Mouse (Mus musculus): ENCODE results near the gene Dnaic1. TPM values are rescaled to one million over a fixed set of nuclear protein-coding genes. Genes with fewer than 3 reads are reported as not detected.

Gene Dnaic1
- polyA plus RNA-seq, 1 experiment from 2014 or later, result 4.9 TPM

DNA sequence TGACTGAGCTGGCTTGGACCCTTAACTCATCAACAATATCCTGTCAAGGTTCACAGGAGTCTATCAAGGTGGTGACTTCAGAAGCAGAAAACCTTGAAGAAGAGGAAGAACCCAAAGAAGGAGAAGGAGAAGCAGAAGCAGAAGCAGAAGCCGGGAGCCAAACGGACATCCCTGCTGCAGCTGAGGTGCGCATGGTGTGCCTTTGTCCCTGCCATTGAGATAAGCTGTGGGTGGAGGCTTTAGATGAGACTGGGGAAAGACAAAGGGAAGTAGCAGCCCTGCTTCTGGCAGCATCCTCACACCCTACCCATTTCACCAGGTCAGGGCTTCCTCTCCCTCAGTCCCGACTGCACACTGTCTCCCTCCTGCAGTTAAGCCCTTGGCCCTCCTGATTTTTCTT is 33.2 kb downstream of the Dnaic1 start:
- no peaks in the 10 kb centered on the region for H3K36me3 ChIP-seq (ENCODE audit: control insufficient read depth, insufficient read depth)
- no peaks in the 10 kb centered on the region for H3K9me3 ChIP-seq (replicated peaks; ENCODE audit: control insufficient read depth, low read length)
- no peak overlapping the region for H3K4me3 ChIP-seq (ENCODE audit: low read depth, low read length)
- H3K9ac ChIP-seq (ENCODE audit: low read depth, low read length), result no peak overlapping the region
- 32% methylated on average over 4 of the region's 4 CpGs for WGBS (ENCODE audit: insufficient replicate concordance)
- no peaks in the 10 kb centered on the region for H3K4me1 ChIP-seq (ENCODE audit: control insufficient read depth, low read depth, low read length)
- no peak for ATAC-seq (ENCODE audit: low read depth)
- H3K4me2 ChIP-seq (ENCODE audit: low read depth, low read length), result no peak overlapping the region
- H3K27me3 ChIP-seq (ENCODE audit: control insufficient read depth, insufficient read depth, low read depth, low read length), result no peaks in the 10 kb centered on the region
- H3K27ac ChIP-seq (ENCODE audit: low read length), result no peak overlapping the region

GRCm38 (mm10) chr4:41604476-41605396 is 35.2 kb downstream of the Dnaic1 start:
- no peak overlapping the region for H3K4me3 ChIP-seq (ENCODE audit: low read depth, low read length)
- WGBS (ENCODE audit: insufficient replicate concordance), result 38% methylated on average over 8 of the region's 8 CpGs
- no peaks in the 10 kb centered on the region for H3K9me3 ChIP-seq (replicated peaks; ENCODE audit: control insufficient read depth, low read length)
- H3K27me3 ChIP-seq (ENCODE audit: control insufficient read depth, insufficient read depth, low read depth, low read length), result no peaks in the 10 kb centered on the region
- ATAC-seq (ENCODE audit: low read depth), result no peak
- no peaks in the 10 kb centered on the region for H3K4me1 ChIP-seq (ENCODE audit: control insufficient read depth, low read depth, low read length)
- no peaks in the 10 kb centered on the region for H3K36me3 ChIP-seq (ENCODE audit: control insufficient read depth, insufficient read depth)
- no peak overlapping the region for H3K4me2 ChIP-seq (ENCODE audit: low read depth, low read length)
- H3K9ac ChIP-seq (ENCODE audit: low read depth, low read length), result no peak overlapping the region
- no peak overlapping the region for H3K27ac ChIP-seq (ENCODE audit: low read length)

GRCm38 (mm10) chr4:41606784-41607183 is 37.2 kb downstream of the Dnaic1 start:
- Histone ChIP-seq H3K27ac (ENCODE audit: low read length) (no peak overlapping the region), H3K36me3 (ENCODE audit: control insufficient read depth, insufficient read depth) (no peaks in the 10 kb centered on the region), H3K4me1 (ENCODE audit: control insufficient read depth, low read depth, low read length) (no peaks in the 10 kb centered on the region), H3K4me3 (ENCODE audit: low read depth, low read length) (no peak overlapping the region), H3K4me2 (ENCODE audit: low read depth, low read length) (no peak overlapping the region), H3K9me3 (replicated peaks; ENCODE audit: control insufficient read depth, low read length) (no peaks in the 10 kb centered on the region), H3K9ac (ENCODE audit: low read depth, low read length) (no peak overlapping the region), H3K27me3 (ENCODE audit: control insufficient read depth, insufficient read depth, low read depth, low read length) (no peaks in the 10 kb centered on the region)
- no peak for ATAC-seq (ENCODE audit: low read depth)
- WGBS (ENCODE audit: insufficient replicate concordance), result 28% methylated on average over 4 of the region's 4 CpGs

- Histone ChIP-seq H3K4me2 (ENCODE audit: low read depth, low read length) (no peak overlapping the region), H3K4me3 (ENCODE audit: low read depth, low read length) (no peak overlapping the region), H3K9ac (ENCODE audit: low read depth, low read length) (no peak overlapping the region), H3K36me3 (ENCODE audit: control insufficient read depth, insufficient read depth) (no peaks in the 10 kb centered on the region), H3K27ac (ENCODE audit: low read length) (no peak overlapping the region), H3K9me3 (replicated peaks; ENCODE audit: control insufficient read depth, low read length) (no peaks in the 10 kb centered on the region), H3K4me1 (ENCODE audit: control insufficient read depth, low read depth, low read length) (no peaks in the 10 kb centered on the region), H3K27me3 (ENCODE audit: control insufficient read depth, insufficient read depth, low read depth, low read length) (no peaks in the 10 kb centered on the region)
- WGBS (ENCODE audit: insufficient replicate concordance), result 59% methylated on average over 10 of the region's 10 CpGs
- no peak for ATAC-seq (ENCODE audit: low read depth)
Measured at GRCm38 (mm10) chr4:41609681-41610593, 40.4 kb downstream of the Dnaic1 start.

- no peak overlapping the region for H3K4me3 ChIP-seq (ENCODE audit: low read depth, low read length)
- H3K4me2 ChIP-seq (ENCODE audit: low read depth, low read length), result no peak overlapping the region
- H3K9me3 ChIP-seq (replicated peaks; ENCODE audit: control insufficient read depth, low read length), result no peaks in the 10 kb centered on the region
- no peak for ATAC-seq (ENCODE audit: low read depth)
- H3K9ac ChIP-seq (ENCODE audit: low read depth, low read length), result no peak overlapping the region
- no peaks in the 10 kb centered on the region for H3K27me3 ChIP-seq (ENCODE audit: control insufficient read depth, insufficient read depth, low read depth, low read length)
- 27% methylated on average over 6 of the region's 6 CpGs for WGBS (ENCODE audit: insufficient replicate concordance)
- no peak overlapping the region for H3K27ac ChIP-seq (ENCODE audit: low read length)
- H3K4me1 ChIP-seq (ENCODE audit: control insufficient read depth, low read depth, low read length), result no peaks in the 10 kb centered on the region
- no peaks in the 10 kb centered on the region for H3K36me3 ChIP-seq (ENCODE audit: control insufficient read depth, insufficient read depth)
Measured at GRCm38 (mm10) chr4:41610594-41610980, 41.0 kb downstream of the Dnaic1 start.

DNA sequence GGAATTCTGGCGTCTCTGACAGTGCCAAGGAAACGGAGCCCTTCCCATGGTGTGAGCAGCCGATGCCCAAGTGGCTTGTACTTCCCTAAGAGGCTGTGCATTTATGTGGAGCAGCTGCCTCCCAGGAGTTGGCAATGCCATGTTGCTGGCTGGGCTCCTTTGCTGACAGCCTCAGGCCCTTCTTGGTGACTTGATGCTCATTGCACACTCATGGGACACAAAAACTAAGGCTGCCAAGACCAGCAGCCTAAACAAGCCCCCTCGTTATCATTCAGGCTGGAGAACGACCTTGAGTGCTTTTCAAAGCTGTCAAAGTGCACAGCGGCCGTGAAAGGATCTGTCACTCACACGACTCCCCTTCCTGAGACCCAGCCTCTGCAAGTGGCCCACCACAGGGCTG is 42.6 kb downstream of the Dnaic1 start:
- no peak overlapping the region for H3K4me3 ChIP-seq (ENCODE audit: low read depth, low read length)
- no peak overlapping the region for H3K27ac ChIP-seq (ENCODE audit: low read length)
- no peak for ATAC-seq (ENCODE audit: low read depth)
- no peaks in the 10 kb centered on the region for H3K36me3 ChIP-seq (ENCODE audit: control insufficient read depth, insufficient read depth)
- H3K27me3 ChIP-seq (ENCODE audit: control insufficient read depth, insufficient read depth, low read depth, low read length), result no peaks in the 10 kb centered on the region
- WGBS (ENCODE audit: insufficient replicate concordance), result 48% methylated on average over 8 of the region's 8 CpGs
- no peaks in the 10 kb centered on the region for H3K9me3 ChIP-seq (replicated peaks; ENCODE audit: control insufficient read depth, low read length)
- H3K4me1 ChIP-seq (ENCODE audit: control insufficient read depth, low read depth, low read length), result no peaks in the 10 kb centered on the region
- H3K4me2 ChIP-seq (ENCODE audit: low read depth, low read length), result no peak overlapping the region
- H3K9ac ChIP-seq (ENCODE audit: low read depth, low read length), result no peak overlapping the region

DNA sequence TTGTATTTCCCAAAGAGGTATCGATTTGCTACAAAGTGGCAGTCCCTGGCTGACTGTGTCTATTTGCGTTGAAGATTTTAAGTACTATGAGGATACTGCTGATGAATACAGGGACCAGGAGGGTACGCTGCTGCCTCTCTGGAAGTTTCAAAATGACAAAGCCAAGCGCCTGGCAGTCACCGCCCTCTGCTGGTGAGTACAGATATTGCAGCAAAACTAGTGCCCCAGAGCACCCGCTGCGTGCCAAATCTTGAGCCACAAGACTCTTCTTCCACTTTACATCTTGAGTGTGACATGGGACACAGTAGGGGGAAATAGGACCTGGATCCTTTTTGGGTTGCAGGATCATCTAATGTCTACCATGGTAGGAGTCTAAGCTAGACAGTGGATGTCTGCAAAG is 44.6 kb downstream of the Dnaic1 start:
- H3K9me3 ChIP-seq (replicated peaks; ENCODE audit: control insufficient read depth, low read length), result no peaks in the 10 kb centered on the region
- ATAC-seq (ENCODE audit: low read depth), result no peak
- WGBS (ENCODE audit: insufficient replicate concordance), result 8% methylated on average over 7 of the region's 7 CpGs
- no peaks in the 10 kb centered on the region for H3K27me3 ChIP-seq (ENCODE audit: control insufficient read depth, insufficient read depth, low read depth, low read length)
- H3K4me1 ChIP-seq (ENCODE audit: control insufficient read depth, low read depth, low read length), result no peaks in the 10 kb centered on the region
- no peak overlapping the region for H3K4me3 ChIP-seq (ENCODE audit: low read depth, low read length)
- H3K9ac ChIP-seq (ENCODE audit: low read depth, low read length), result no peak overlapping the region
- H3K27ac ChIP-seq (ENCODE audit: low read length), result no peak overlapping the region
- H3K36me3 ChIP-seq (ENCODE audit: control insufficient read depth, insufficient read depth), result no peaks in the 10 kb centered on the region
- no peak overlapping the region for H3K4me2 ChIP-seq (ENCODE audit: low read depth, low read length)

- Histone ChIP-seq H3K27ac (ENCODE audit: low read length) (no peak overlapping the region), H3K4me2 (ENCODE audit: low read depth, low read length) (no peak overlapping the region), H3K4me3 (ENCODE audit: low read depth, low read length) (no peak overlapping the region), H3K9ac (ENCODE audit: low read depth, low read length) (no peak overlapping the region), H3K4me1 (ENCODE audit: control insufficient read depth, low read depth, low read length) (no peaks in the 10 kb centered on the region), H3K27me3 (ENCODE audit: control insufficient read depth, insufficient read depth, low read depth, low read length) (no peaks in the 10 kb centered on the region), H3K9me3 (replicated peaks; ENCODE audit: control insufficient read depth, low read length) (no peaks in the 10 kb centered on the region), H3K36me3 (ENCODE audit: control insufficient read depth, insufficient read depth) (no peaks in the 10 kb centered on the region)
- 57% methylated on average over 9 of the region's 9 CpGs for WGBS (ENCODE audit: insufficient replicate concordance)
- no peak for ATAC-seq (ENCODE audit: low read depth)
Measured at GRCm38 (mm10) chr4:41615661-41616599, 46.4 kb downstream of the Dnaic1 start.
